Mouse (Mus musculus) G1E (cell line): Measurements from ENCODE around the gene 1700034J05Rik. TPM values are rescaled to one million over a fixed set of nuclear protein-coding genes. Genes with fewer than 3 reads are reported as not detected.

Source experiments
- ATAC-seq: 2 replicates; pipeline ENCODE4 v1.8.0; 2016; ENCODE audit warnings: mild to moderate bottlenecking; ENCODE audit not compliant: insufficient number of reproducible peaks, poor library complexity, low FRiP score, severe bottlenecking; ENCODE audit errors: extremely low read depth
- DNase-seq: peaks from one replicate; pipeline ENCODE4 v3.0.0; 2012; ENCODE audit warnings: low spot score
- H3K27me3 ChIP-seq: 2 replicates; pipeline ENCODE4 v1.6.1; 2012; ENCODE audit warnings: mild to moderate bottlenecking, low read length, inconsistent platforms; ENCODE audit not compliant: insufficient read depth
- H3K36me3 ChIP-seq: replicated peaks from 2 replicates; pipeline ENCODE3; 2012; ENCODE audit warnings: mild to moderate bottlenecking, inconsistent platforms
- H3K4me1 ChIP-seq: 2 replicates; pipeline ENCODE4 v1.6.1; 2012; ENCODE audit warnings: low read depth, low read length, inconsistent platforms, mixed read lengths; ENCODE audit not compliant: insufficient read depth
- H3K4me3 ChIP-seq: 2 replicates; pipeline ENCODE4 v1.5.1; 2012; ENCODE audit warnings: low read depth, mild to moderate bottlenecking, inconsistent platforms, low read length, moderate library complexity, mixed read lengths
- H3K9me3 ChIP-seq: replicated peaks from 2 replicates; pipeline ENCODE4 v1.6.1; 2012; ENCODE audit warnings: inconsistent platforms
- CTCF ChIP-seq: IDR thresholded peaks from 2 replicates; pipeline ENCODE4 v1.5.1; 2012; ENCODE audit warnings: low read depth, low read length, inconsistent platforms, mixed read lengths
- GATA1 ChIP-seq: IDR thresholded peaks from 2 replicates; pipeline ENCODE4 v1.6.1; 2012; ENCODE audit warnings: borderline replicate concordance, low read length, inconsistent platforms, mixed read lengths
- GATA2 ChIP-seq: IDR thresholded peaks from 2 replicates; pipeline ENCODE4 v1.6.1; 2012; ENCODE audit warnings: low read depth, low read length, inconsistent platforms, borderline replicate concordance
- POLR2AphosphoS5 ChIP-seq: IDR thresholded peaks from 2 replicates; pipeline ENCODE4 v1.6.1; 2012; ENCODE audit warnings: low read depth, low read length, inconsistent platforms; ENCODE audit not compliant: insufficient replicate concordance
- TAL1 ChIP-seq: conservative IDR thresholded peaks from 2 replicates; pipeline ENCODE4 v1.6.1; 2012; ENCODE audit warnings: low read depth, low read length, inconsistent platforms, mixed read lengths
- polyA plus RNA-seq: library from polyadenylated mRNA; stranded (reverse); fragments of >175 nt; gene quantifications from 2 replicates; pipeline ENCODE4 v1.2.3, GENCODE M21; 2012
- total RNA-seq, 2 experiments: library from RNA; stranded (forward) in 1 of 2; stranded (reverse) in 1 of 2; fragments of 200-1000 nt in 1 of 2; fragments of >200 nt in 1 of 2; fragmentation: Nextera tagmentation in 1 of 2; gene quantifications; 2 replicates each; pipeline ENCODE4 v1.2.3; 2014 to 2017

Gene 1700034J05Rik
- total and polyA plus RNA-seq, 3 experiments = 0.11 TPM; not detected in 2

GRCm38 (mm10) chr6:146994236-146994635 is 40.0 kb upstream of the 1700034J05Rik start:
- TF ChIP-seq TAL1 (no peak), CTCF (peak; percentile 22; the same call in 1 of the 2 replicates)
- no peak for ATAC-seq
- no peaks in the 10 kb centered on the region for H3K27me3 ChIP-seq
- no peaks in the 10 kb centered on the region for H3K36me3 ChIP-seq
- H3K9me3 ChIP-seq = no peaks in the 10 kb centered on the region
- H3K4me1 ChIP-seq = no peaks in the 10 kb centered on the region
- H3K4me3 ChIP-seq = no peak overlapping the region
- no peak for DNase-seq

GRCm38 (mm10) chr6:146984569-146984968 is 30.3 kb upstream of the 1700034J05Rik start:
- no peaks in the 10 kb centered on the region for H3K4me1 ChIP-seq
- H3K27me3 ChIP-seq = peaks cover 2% of the 10 kb centered on the region
- TF ChIP-seq GATA2 (no peak), TAL1 (no peak), POLR2AphosphoS5 (no peak), CTCF (no peak), GATA1 (no peak)
- no peak for DNase-seq
- no peak for ATAC-seq
- no peaks in the 10 kb centered on the region for H3K36me3 ChIP-seq
- no peaks in the 10 kb centered on the region for H3K9me3 ChIP-seq
- H3K4me3 ChIP-seq = no peak overlapping the region

- ATAC-seq = no peak
- Histone ChIP-seq H3K9me3 (no peaks in the 10 kb centered on the region), H3K4me1 (no peaks in the 10 kb centered on the region), H3K27me3 (no peaks in the 10 kb centered on the region; the same call in 1 of the 2 replicates), H3K36me3 (no peaks in the 10 kb centered on the region), H3K4me3 (no peak overlapping the region)
- no peak for DNase-seq
- TF ChIP-seq POLR2AphosphoS5 (no peak), GATA1 (no peak), GATA2 (no peak), CTCF (no peak), TAL1 (no peak)
These were observed 27.1 kb upstream of the 1700034J05Rik start for GRCm38 (mm10) chr6:146981249-146981835.

- H3K4me3 ChIP-seq = no peak overlapping the region
- no peak for TF ChIP-seq TAL1
- no peak for TF ChIP-seq CTCF
- TF ChIP-seq GATA1 = no peak
- TF ChIP-seq GATA2 = no peak
- no peak for TF ChIP-seq POLR2AphosphoS5
- no peaks in the 10 kb centered on the region for H3K9me3 ChIP-seq
- H3K36me3 ChIP-seq = no peaks in the 10 kb centered on the region
- DNase-seq (no peak), ATAC-seq (no peak)
- no peaks in the 10 kb centered on the region; the same call in 1 of the 2 replicates for H3K27me3 ChIP-seq
- no peaks in the 10 kb centered on the region for H3K4me1 ChIP-seq
These were observed 25.7 kb upstream of the 1700034J05Rik start for GRCm38 (mm10) chr6:146979953-146980352.

- DNase-seq (no peak), ATAC-seq (no peak)
- H3K4me1 ChIP-seq = no peaks in the 10 kb centered on the region
- no peaks in the 10 kb centered on the region for H3K27me3 ChIP-seq
- no peaks in the 10 kb centered on the region for H3K9me3 ChIP-seq
- H3K4me3 ChIP-seq = no peak overlapping the region
- H3K36me3 ChIP-seq = no peaks in the 10 kb centered on the region
- TF ChIP-seq TAL1 = no peak
- no peak for TF ChIP-seq GATA2
- TF ChIP-seq GATA1 = no peak
- TF ChIP-seq CTCF = no peak
- no peak for TF ChIP-seq POLR2AphosphoS5
These were observed 25.0 kb upstream of the 1700034J05Rik start for GRCm38 (mm10) chr6:146979115-146979744.

GRCm38 (mm10) chr6:146978691-146979114 is 24.5 kb upstream of the 1700034J05Rik start:
- Histone ChIP-seq H3K27me3 (no peaks in the 10 kb centered on the region), H3K4me1 (no peaks in the 10 kb centered on the region), H3K9me3 (no peaks in the 10 kb centered on the region), H3K4me3 (no peak overlapping the region), H3K36me3 (no peaks in the 10 kb centered on the region)
- TF ChIP-seq CTCF (no peak), GATA1 (no peak), TAL1 (no peak), POLR2AphosphoS5 (no peak), GATA2 (no peak)
- ATAC-seq (no peak), DNase-seq (no peak)
